Mouse (Mus musculus) left cerebral cortex, adult 9 months (tissue): Measurements from ENCODE around the gene Foxp1.

ENCODE experiments used
- DNase-seq, 2 experiments: peaks; one replicate each; pipeline ENCODE4 v3.0.0; 2022; ENCODE audit warnings: low spot score in 2 of 2

Gene Foxp1

GRCm38 (mm10) chr6:98994104-98994787 lies 528.3 kb downstream of the Foxp1 start:
- DNase-seq = no peak

- no peak for DNase-seq
Measured at GRCm38 (mm10) chr6:98993231-98993630, 529.3 kb downstream of the Foxp1 start.

GRCm38 (mm10) chr6:98992772-98993147 lies 529.8 kb downstream of the Foxp1 start:
- no peak for DNase-seq

- DNase-seq = no peak
Measured at GRCm38 (mm10) chr6:98991900-98992771, 530.4 kb downstream of the Foxp1 start.

- DNase-seq = no peak
Measured at GRCm38 (mm10) chr6:98987533-98988169, 534.9 kb downstream of the Foxp1 start.

- DNase-seq = no peak
Measured at GRCm38 (mm10) chr6:98985452-98985851, 537.1 kb downstream of the Foxp1 start.

GRCm38 (mm10) chr6:98984626-98985025 lies 537.9 kb downstream of the Foxp1 start:
- no peak for DNase-seq

GRCm38 (mm10) chr6:98984026-98984425 lies 538.5 kb downstream of the Foxp1 start:
- DNase-seq = no peak

GRCm38 (mm10) chr6:98983311-98983838 lies 539.1 kb downstream of the Foxp1 start:
- no peak for DNase-seq

GRCm38 (mm10) chr6:98981265-98981664 lies 541.3 kb downstream of the Foxp1 start:
- DNase-seq = no peak

- no peak for DNase-seq
Measured at GRCm38 (mm10) chr6:98980432-98980831, 542.1 kb downstream of the Foxp1 start.

GRCm38 (mm10) chr6:98980001-98980400 lies 542.5 kb downstream of the Foxp1 start:
- no peak for DNase-seq

- no peak for DNase-seq
Measured at GRCm38 (mm10) chr6:98977806-98978205, 544.7 kb downstream of the Foxp1 start.

GRCm38 (mm10) chr6:98975918-98976317 lies 546.6 kb downstream of the Foxp1 start:
- no peak for DNase-seq

GRCm38 (mm10) chr6:98973433-98973832 lies 549.1 kb downstream of the Foxp1 start:
- DNase-seq = no peak

- no peak for DNase-seq
Measured at GRCm38 (mm10) chr6:98972404-98972803, 550.1 kb downstream of the Foxp1 start.

- no peak for DNase-seq
Measured at GRCm38 (mm10) chr6:98959333-98959732, 563.2 kb downstream of the Foxp1 start.

- DNase-seq = no peak
Measured at GRCm38 (mm10) chr6:98956522-98957169, 565.9 kb downstream of the Foxp1 start.

GRCm38 (mm10) chr6:98955706-98956105 lies 566.8 kb downstream of the Foxp1 start:
- no peak for DNase-seq

- no peak for DNase-seq
Measured at GRCm38 (mm10) chr6:98954439-98954838, 568.1 kb downstream of the Foxp1 start.

GRCm38 (mm10) chr6:98949703-98950191 lies 572.8 kb downstream of the Foxp1 start:
- DNase-seq = no peak

GRCm38 (mm10) chr6:98949286-98949685 lies 573.2 kb downstream of the Foxp1 start:
- no peak for DNase-seq
